Mouse (Mus musculus) myocyte (in vitro differentiated cells): ENCODE measurements around the gene Arf6.

Experiments used
- E2F4 ChIP-seq: IDR thresholded peaks from one replicate; pipeline ENCODE4 v1.6.1; 2011; ENCODE audit warnings: mild to moderate bottlenecking, control low read depth, moderate library complexity; ENCODE audit not compliant: insufficient read depth
- MAX ChIP-seq: IDR thresholded peaks from one replicate; pipeline ENCODE4 v1.6.1; 2011; ENCODE audit warnings: low read depth, mild to moderate bottlenecking, control low read depth
- MYOD1 ChIP-seq, 3 experiments: IDR thresholded peaks; one replicate each; pipeline ENCODE4 v1.6.1; 2011; ENCODE audit warnings: control low read depth in 2 of 3, low read depth in 2 of 3, mild to moderate bottlenecking in 2 of 3, moderate library complexity in 1 of 3; ENCODE audit not compliant: insufficient read length in 2 of 3, control insufficient read depth in 1 of 3
- MYOG ChIP-seq, 3 experiments: IDR thresholded peaks; one replicate each; pipeline ENCODE4 v1.6.1; 2011; ENCODE audit warnings: control low read depth in 2 of 3, low read depth in 2 of 3, mild to moderate bottlenecking in 2 of 3; ENCODE audit not compliant: insufficient read length in 2 of 3, control insufficient read depth in 1 of 3, insufficient read depth in 1 of 3
- POLR2A ChIP-seq: IDR thresholded peaks from one replicate; pipeline ENCODE4 v1.6.1; 2011; ENCODE audit warnings: low read depth, mild to moderate bottlenecking, control low read depth, moderate library complexity; ENCODE audit not compliant: insufficient read length
- REST ChIP-seq: IDR thresholded peaks from one replicate; pipeline ENCODE4 v1.6.1; 2011; ENCODE audit warnings: mild to moderate bottlenecking, control low read depth, moderate library complexity; ENCODE audit not compliant: insufficient read depth, insufficient read length
- TCF12 ChIP-seq: IDR thresholded peaks from one replicate; pipeline ENCODE4 v1.6.1; 2011; ENCODE audit warnings: mild to moderate bottlenecking, control low read depth; ENCODE audit not compliant: poor library complexity, insufficient read depth, severe bottlenecking
- TCF3 ChIP-seq: IDR thresholded peaks from one replicate; pipeline ENCODE4 v1.6.1; 2011; ENCODE audit warnings: low read depth, control low read depth; ENCODE audit not compliant: insufficient read length
- USF1 ChIP-seq: IDR thresholded peaks from one replicate; pipeline ENCODE4 v1.6.1; 2011; ENCODE audit warnings: low read depth, mild to moderate bottlenecking, control low read depth, moderate library complexity

DNA sequence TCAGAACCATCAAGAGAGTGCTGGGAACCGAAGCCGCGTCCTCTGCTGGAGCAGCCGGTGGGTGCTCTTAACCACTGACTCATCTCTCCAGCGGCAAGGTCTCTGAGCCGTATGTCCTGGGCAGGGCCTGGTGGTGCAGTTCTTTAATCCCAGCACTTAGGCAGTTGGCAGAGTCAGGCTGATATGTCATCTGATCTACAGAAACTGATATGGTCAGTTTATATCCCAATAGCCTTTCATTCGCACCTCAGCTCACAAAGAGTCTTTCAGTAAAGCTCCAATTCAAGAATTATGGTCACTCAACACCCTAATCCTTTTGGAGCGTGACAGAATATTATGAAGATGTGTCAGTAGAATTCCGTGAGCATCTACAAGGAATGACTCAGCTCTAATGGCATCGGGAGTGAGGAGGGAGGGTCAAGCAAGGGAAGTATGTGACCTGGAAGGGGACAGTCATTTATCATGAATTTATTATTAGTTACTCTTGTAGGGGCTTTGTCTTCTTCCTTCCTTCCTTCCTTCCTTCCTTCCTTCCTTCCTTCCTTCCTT, 16.4 kb downstream of the Arf6 start:
- TF ChIP-seq POLR2A (no peak), TCF12 (no peak), MAX (no peak), E2F4 (no peak), MYOG (IDR thresholded peaks at IDR 0.05; ENCODE audit: control insufficient read depth in 1 of 3, insufficient read depth in 1 of 3, insufficient read length in 2 of 3, low read depth in 2 of 3) (peak in 1 of 3 experiments; percentile 37), REST (no peak), TCF3 (no peak), USF1 (no peak), MYOD1 (IDR thresholded peaks at IDR 0.05; ENCODE audit: control insufficient read depth in 1 of 3, insufficient read length in 2 of 3, low read depth in 2 of 3) (no peak)
